Mouse (Mus musculus): ENCODE measurements at regions not wholly inside any gene's neighbourhood (a gene's known extent, or its start where the extent isn't known, plus 50 kb on each side); places are given as distances from the start of the nearest gene placed in this dataset.

- Histone ChIP-seq H3K4me2 (no peak overlapping the region), H3K9ac (no peak overlapping the region), H3K36me3 (no peaks in the 10 kb centered on the region), H3K4me1 (replicated peaks) (peaks cover 14% of the 10 kb centered on the region), H3K27me3 (peaks cover 5% of the 10 kb centered on the region; the same call in 1 of the 2 replicates), H3K27ac (replicated peaks) (no peak overlapping the region), H3K9me3 (no peaks in the 10 kb centered on the region), H3K4me3 (no peak overlapping the region)
- WGBS: 35% methylated on average over 3 of the region's 3 CpGs
- no peak for ATAC-seq (ENCODE audit: low FRiP score, low read depth)
These were observed 238.3 kb upstream of the Prok2 start for GRCm38 (mm10) chr6:99964540-99964939.

- H3K9ac ChIP-seq: no peak overlapping the region
- no peaks in the 10 kb centered on the region for H3K36me3 ChIP-seq
- H3K4me1 ChIP-seq (replicated peaks): peaks cover 9% of the 10 kb centered on the region
- no peaks in the 10 kb centered on the region for H3K9me3 ChIP-seq
- H3K27ac ChIP-seq (replicated peaks): no peak overlapping the region
- no peak overlapping the region for H3K4me2 ChIP-seq
- ATAC-seq (ENCODE audit: low FRiP score, low read depth): no peak
- 70% methylated on average over 4 of the region's 4 CpGs for WGBS
- no peak overlapping the region for H3K4me3 ChIP-seq
- peaks cover 2% of the 10 kb centered on the region; the same call in 1 of the 2 replicates for H3K27me3 ChIP-seq
These were observed 237.8 kb upstream of the Prok2 start for GRCm38 (mm10) chr6:99964007-99964406.

GRCm38 (mm10) chr6:99959371-99959770 is 233.2 kb upstream of the Prok2 start:
- Histone ChIP-seq H3K36me3 (no peaks in the 10 kb centered on the region), H3K4me2 (no peak overlapping the region), H3K27me3 (peaks cover 6% of the 10 kb centered on the region; the same call in 1 of the 2 replicates), H3K4me3 (no peak overlapping the region), H3K4me1 (replicated peaks) (peaks cover 11% of the 10 kb centered on the region), H3K9me3 (no peaks in the 10 kb centered on the region), H3K27ac (replicated peaks) (no peak overlapping the region), H3K9ac (no peak overlapping the region)
- no peak for ATAC-seq (ENCODE audit: low FRiP score, low read depth)
- 69% methylated on average over 4 of the region's 4 CpGs for WGBS

- H3K9ac ChIP-seq: no peak overlapping the region
- 62% methylated on average over 22 of the region's 22 CpGs for WGBS
- H3K4me1 ChIP-seq (replicated peaks): peaks cover 18% of the 10 kb centered on the region
- peak overlapping the region; percentile 43 for H3K27ac ChIP-seq (replicated peaks)
- no peaks in the 10 kb centered on the region for H3K9me3 ChIP-seq
- peak; percentile 77 for ATAC-seq (ENCODE audit: low FRiP score, low read depth)
- H3K36me3 ChIP-seq: no peaks in the 10 kb centered on the region
- 0 out of 2 replicates have a peak, but pooled peaks cover 8% of the 10 kb centered on the region for H3K27me3 ChIP-seq
- no peak overlapping the region for H3K4me3 ChIP-seq
- no peak overlapping the region for H3K4me2 ChIP-seq
These were observed 228.9 kb upstream of the Prok2 start for GRCm38 (mm10) chr6:99954832-99955830.

- 0 out of 2 replicates have a peak, but pooled peaks cover 8% of the 10 kb centered on the region for H3K27me3 ChIP-seq
- H3K9me3 ChIP-seq: no peaks in the 10 kb centered on the region
- no peaks in the 10 kb centered on the region for H3K36me3 ChIP-seq
- peak; percentile 42 for ATAC-seq (ENCODE audit: low FRiP score, low read depth)
- WGBS: 39% methylated on average over 11 of the region's 11 CpGs
- no peak overlapping the region for H3K4me2 ChIP-seq
- H3K27ac ChIP-seq (replicated peaks): peak overlapping the region; percentile 43
- H3K4me1 ChIP-seq (replicated peaks): peaks cover 18% of the 10 kb centered on the region
- no peak overlapping the region for H3K9ac ChIP-seq
- H3K4me3 ChIP-seq: no peak overlapping the region
These were observed 228.0 kb upstream of the Prok2 start for GRCm38 (mm10) chr6:99953980-99954776.

GRCm38 (mm10) chr6:99950811-99951210 is 224.6 kb upstream of the Prok2 start:
- Histone ChIP-seq H3K27ac (replicated peaks) (no peak overlapping the region), H3K4me2 (no peak overlapping the region), H3K36me3 (no peaks in the 10 kb centered on the region), H3K4me3 (no peak overlapping the region), H3K9me3 (no peaks in the 10 kb centered on the region), H3K4me1 (replicated peaks) (peaks cover 18% of the 10 kb centered on the region), H3K27me3 (0 out of 2 replicates have a peak, but pooled peaks cover 7% of the 10 kb centered on the region), H3K9ac (no peak overlapping the region)
- ATAC-seq (ENCODE audit: low FRiP score, low read depth): no peak
- WGBS: 95% methylated on average over 8 of the region's 8 CpGs

GRCm38 (mm10) chr6:99946917-99947316 is 220.7 kb upstream of the Prok2 start:
- H3K9ac ChIP-seq: no peak overlapping the region
- H3K9me3 ChIP-seq: no peaks in the 10 kb centered on the region
- ATAC-seq (ENCODE audit: low FRiP score, low read depth): no peak
- no peak overlapping the region for H3K27ac ChIP-seq (replicated peaks)
- H3K4me1 ChIP-seq (replicated peaks): no peaks in the 10 kb centered on the region
- H3K4me2 ChIP-seq: no peak overlapping the region
- 0 out of 2 replicates have a peak, but pooled peaks cover under 1% of the 10 kb centered on the region for H3K27me3 ChIP-seq
- no peaks in the 10 kb centered on the region for H3K36me3 ChIP-seq
- H3K4me3 ChIP-seq: no peak overlapping the region
- 53% methylated on average over 2 of the region's 2 CpGs for WGBS

GRCm38 (mm10) chr6:99946481-99946880 is 220.3 kb upstream of the Prok2 start:
- Histone ChIP-seq H3K4me2 (no peak overlapping the region), H3K4me1 (replicated peaks) (no peaks in the 10 kb centered on the region), H3K27me3 (no peaks in the 10 kb centered on the region), H3K27ac (replicated peaks) (no peak overlapping the region), H3K36me3 (no peaks in the 10 kb centered on the region), H3K9me3 (no peaks in the 10 kb centered on the region), H3K4me3 (no peak overlapping the region), H3K9ac (no peak overlapping the region)
- no peak for ATAC-seq (ENCODE audit: low FRiP score, low read depth)
- WGBS: 68% methylated on average over 3 of the region's 3 CpGs

GRCm38 (mm10) chr6:99945691-99946090 is 219.5 kb upstream of the Prok2 start:
- H3K27me3 ChIP-seq: no peaks in the 10 kb centered on the region
- H3K4me3 ChIP-seq: no peak overlapping the region
- 89% methylated on average over 2 of the region's 2 CpGs for WGBS
- H3K27ac ChIP-seq (replicated peaks): no peak overlapping the region
- H3K4me1 ChIP-seq (replicated peaks): no peaks in the 10 kb centered on the region
- H3K9me3 ChIP-seq: no peaks in the 10 kb centered on the region
- H3K4me2 ChIP-seq: no peak overlapping the region
- no peak for ATAC-seq (ENCODE audit: low FRiP score, low read depth)
- H3K9ac ChIP-seq: no peak overlapping the region
- no peaks in the 10 kb centered on the region for H3K36me3 ChIP-seq

GRCm38 (mm10) chr6:99942958-99943357 is 216.8 kb upstream of the Prok2 start:
- H3K4me3 ChIP-seq: no peak overlapping the region
- H3K4me1 ChIP-seq (replicated peaks): no peaks in the 10 kb centered on the region
- no peak overlapping the region for H3K27ac ChIP-seq (replicated peaks)
- no peak overlapping the region for H3K9ac ChIP-seq
- WGBS: 72% methylated on average over 1 of the region's 1 CpGs
- no peaks in the 10 kb centered on the region for H3K9me3 ChIP-seq
- H3K4me2 ChIP-seq: no peak overlapping the region
- no peaks in the 10 kb centered on the region for H3K27me3 ChIP-seq
- ATAC-seq (ENCODE audit: low FRiP score, low read depth): no peak
- H3K36me3 ChIP-seq: no peaks in the 10 kb centered on the region

GRCm38 (mm10) chr6:99940118-99940517 is 213.9 kb upstream of the Prok2 start:
- H3K9ac ChIP-seq: no peak overlapping the region
- no peak for ATAC-seq (ENCODE audit: low FRiP score, low read depth)
- no peak overlapping the region for H3K4me3 ChIP-seq
- 58% methylated on average over 5 of the region's 5 CpGs for WGBS
- no peaks in the 10 kb centered on the region for H3K9me3 ChIP-seq
- H3K36me3 ChIP-seq: no peaks in the 10 kb centered on the region
- no peak overlapping the region for H3K4me2 ChIP-seq
- H3K27me3 ChIP-seq: no peaks in the 10 kb centered on the region
- H3K27ac ChIP-seq (replicated peaks): no peak overlapping the region
- H3K4me1 ChIP-seq (replicated peaks): no peaks in the 10 kb centered on the region

- Histone ChIP-seq H3K36me3 (no peaks in the 10 kb centered on the region), H3K27me3 (no peaks in the 10 kb centered on the region), H3K4me2 (no peak overlapping the region), H3K9me3 (no peaks in the 10 kb centered on the region), H3K9ac (no peak overlapping the region), H3K27ac (replicated peaks) (no peak overlapping the region), H3K4me3 (no peak overlapping the region), H3K4me1 (replicated peaks) (peaks cover under 1% of the 10 kb centered on the region)
- no peak for ATAC-seq (ENCODE audit: low FRiP score, low read depth)
- WGBS: 58% methylated on average over 5 of the region's 5 CpGs
These were observed 213.2 kb upstream of the Prok2 start for GRCm38 (mm10) chr6:99939382-99939781.
